Mouse (Mus musculus): ENCODE data around the gene Unc5a. TPM values are rescaled to one million over a fixed set of nuclear protein-coding genes. Genes with fewer than 3 reads are reported as not detected.

The Unc5a gene
- polyA plus RNA-seq, 1 experiment from 2014 or later = 2.1 TPM

GRCm38 (mm10) chr13:55040016-55040415, 90.8 kb downstream of the Unc5a start:
- Histone ChIP-seq H3K36me3 (replicated peaks) (peaks cover 11% of the 10 kb centered on the region), H3K27ac (replicated peaks) (no peak overlapping the region), H3K27me3 (replicated peaks; ENCODE audit: low read depth, poor library complexity, severe bottlenecking) (no peaks in the 10 kb centered on the region), H3K4me1 (no peaks in the 10 kb centered on the region), H3K4me3 (no peak overlapping the region), H3K9me3 (no peaks in the 10 kb centered on the region)
- 95% methylated on average over 2 of the region's 2 CpGs for WGBS
- DNase-seq (ENCODE audit: low spot score) = no peak

GRCm38 (mm10) chr13:55047706-55048105, 98.5 kb downstream of the Unc5a start:
- no peak for DNase-seq (ENCODE audit: low spot score)
- no peak overlapping the region for H3K4me3 ChIP-seq

More at GRCm38 (mm10) chr13:55047706-55048105, 98.5 kb downstream of the Unc5a start:
- WGBS = 81% methylated on average over 3 of the region's 3 CpGs
- no peaks in the 10 kb centered on the region for H3K27me3 ChIP-seq (replicated peaks; ENCODE audit: low read depth, poor library complexity, severe bottlenecking)
- H3K9me3 ChIP-seq = no peaks in the 10 kb centered on the region
- H3K27ac ChIP-seq (replicated peaks) = no peak overlapping the region
- H3K36me3 ChIP-seq (replicated peaks) = peaks cover 26% of the 10 kb centered on the region
- H3K4me1 ChIP-seq = no peaks in the 10 kb centered on the region

Other genes with a start within 250 kb of the Unc5a start
- 0.05 and 0.15 TPM in 2 replicates for gene Cdhr2, start 247.9 kb upstream of the Unc5a start, polyA plus RNA-seq (2016; fragmentation: Nextera tagmentation; extraction: Ambion mirVana)
- 0.66 and 0.94 TPM in 2 replicates for gene Gprin1, start 199.5 kb upstream of the Unc5a start, polyA plus RNA-seq (2016; fragmentation: Nextera tagmentation; extraction: Ambion mirVana)
- 0.79 and 1.3 TPM in 2 replicates for gene Sncb, start 182.8 kb upstream of the Unc5a start, polyA plus RNA-seq (2016; fragmentation: Nextera tagmentation; extraction: Ambion mirVana)
- not detected in 2 replicates for gene Eif4e1b, start 165.4 kb upstream of the Unc5a start, polyA plus RNA-seq (2016; fragmentation: Nextera tagmentation; extraction: Ambion mirVana)
- 9.7 and 10.9 TPM in 2 replicates for gene Tspan17, start 160.0 kb upstream of the Unc5a start, polyA plus RNA-seq (2016; fragmentation: Nextera tagmentation; extraction: Ambion mirVana)
- 0.39 and 0.65 TPM in 2 replicates for gene Hk3, start 72.0 kb downstream of the Unc5a start, polyA plus RNA-seq (2016; fragmentation: Nextera tagmentation; extraction: Ambion mirVana)
- 23.9 and 24.6 TPM in 2 replicates for gene Uimc1, start 150.9 kb downstream of the Unc5a start, polyA plus RNA-seq (2016; fragmentation: Nextera tagmentation; extraction: Ambion mirVana)
- 26.4 and 29.4 TPM in 2 replicates for gene Zfp346, start 155.9 kb downstream of the Unc5a start, polyA plus RNA-seq (2016; fragmentation: Nextera tagmentation; extraction: Ambion mirVana)
- gene Gm17617, start 184.1 kb downstream of the Unc5a start, polyA plus RNA-seq (2016; fragmentation: Nextera tagmentation; extraction: Ambion mirVana) = not detected in 2 replicates
- gene Fgfr4, start 203.2 kb downstream of the Unc5a start, polyA plus RNA-seq (2016; fragmentation: Nextera tagmentation; extraction: Ambion mirVana) = 0.46 and 0.49 TPM in 2 replicates